Mouse (Mus musculus) gastrocnemius, adult 2 months (tissue): ENCODE measurements at regions not wholly inside any gene's neighbourhood (a gene's known extent, or its start where the extent isn't known, plus 50 kb on each side); places are given as distances from the start of the nearest gene placed in this dataset.
"Not testable (repeated sequence)": the region's sequence is repeated elsewhere in the genome, so short reads cannot be mapped to it uniquely, and the experiment has no call there.

Source experiments
- DNase-seq: peaks from one replicate; pipeline ENCODE4 v3.0.0; 2022
- H3K27ac ChIP-seq: fragments of 200-600 bp; 2 replicates; pipeline ENCODE4 v1.8.1; 2022; ENCODE audit warnings: mild to moderate bottlenecking
- H3K4me3 ChIP-seq: fragments of 200-600 bp; 2 replicates; pipeline ENCODE4 v1.8.1; 2022; ENCODE audit warnings: mild to moderate bottlenecking, moderate library complexity
- CTCF ChIP-seq: fragments of 200-600 bp; IDR thresholded peaks from 2 replicates; pipeline ENCODE4 v1.8.1; 2022; ENCODE audit warnings: antibody characterized with exemption, mild to moderate bottlenecking, moderate library complexity
- intact Hi-C: fragments of 180-260 bp; cut with DNase I; formaldehyde crosslinking; loops from one replicate; pipeline ENCODE4 v1.15.1; 2025

DNA sequence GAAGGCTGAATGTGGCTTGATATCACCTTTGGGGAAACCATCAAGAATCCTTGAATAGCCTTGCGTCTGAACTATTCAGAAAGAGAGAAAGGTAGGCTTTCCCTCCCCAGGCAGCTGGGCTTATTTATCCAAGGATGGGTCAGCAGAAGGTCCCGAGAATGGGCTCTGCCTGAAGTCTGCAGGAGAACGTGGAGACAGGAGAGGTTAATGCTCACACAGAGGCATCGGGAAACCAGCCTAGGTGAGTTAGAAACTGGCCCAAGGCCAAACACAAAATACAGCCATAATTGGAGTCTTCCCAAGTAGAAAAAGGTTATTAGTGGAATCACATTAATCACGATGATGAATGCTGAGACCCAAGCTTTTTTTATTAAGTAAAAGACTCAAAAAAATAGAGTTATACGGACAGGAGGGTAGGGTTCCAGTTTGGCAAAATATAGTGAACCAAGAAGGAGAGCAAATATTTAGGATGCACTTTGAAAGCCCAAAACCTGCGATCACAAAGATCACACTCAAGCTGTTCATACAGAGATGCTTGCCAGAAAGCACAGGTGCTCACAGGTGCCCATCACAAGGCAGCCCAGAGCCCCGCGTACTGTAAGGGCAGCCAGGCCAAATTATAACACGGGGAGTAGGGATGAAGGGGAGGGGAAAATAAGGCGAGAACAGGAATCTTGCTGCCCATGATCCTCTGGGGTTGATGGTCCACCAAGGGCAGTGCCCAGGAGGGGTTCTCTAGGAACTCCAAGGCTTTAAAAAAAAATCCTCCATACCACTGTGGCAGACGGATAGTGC, 189.3 kb downstream of the Utp18 start:
- intact Hi-C loops = no loop called here
- TF ChIP-seq CTCF = no peak
- Histone ChIP-seq H3K27ac (no peak overlapping the region), H3K4me3 (no peak overlapping the region)
- DNase-seq = no peak

DNA sequence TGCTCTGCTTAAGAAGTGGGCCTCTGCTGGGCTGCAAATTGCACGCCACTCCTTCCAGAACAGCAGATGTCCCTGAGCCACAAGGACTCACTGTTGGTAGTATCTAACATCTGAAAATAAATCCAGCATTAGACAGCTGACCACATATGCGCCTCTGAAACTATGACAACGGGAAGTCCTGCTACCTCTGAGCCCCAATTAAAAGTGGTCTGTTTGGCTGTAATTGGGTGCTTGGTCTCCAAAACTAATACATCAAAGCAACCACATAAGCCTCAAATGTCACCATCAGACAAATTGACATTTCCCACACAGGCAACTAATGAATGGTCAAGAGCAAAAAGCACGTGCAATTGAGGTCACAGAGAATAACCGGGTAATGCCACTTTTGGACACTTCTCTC, 201.9 kb downstream of the Utp18 start:
- H3K4me3 ChIP-seq = no peak overlapping the region
- intact Hi-C loops = no loop called here
- DNase-seq = no peak
- no peak for TF ChIP-seq CTCF
- no peak overlapping the region for H3K27ac ChIP-seq

GRCm38 (mm10) chr11:93676299-93676698, 209.3 kb downstream of the Utp18 start:
- no peak overlapping the region for H3K27ac ChIP-seq

GRCm38 (mm10) chr11:93672025-93672424, 213.5 kb downstream of the Utp18 start:
- no peak overlapping the region for H3K4me3 ChIP-seq
- no peak overlapping the region for H3K27ac ChIP-seq
- intact Hi-C loops = no loop called here
- TF ChIP-seq CTCF = no peak
- no peak for DNase-seq

More at GRCm38 (mm10) chr11:93676299-93676698, 209.3 kb downstream of the Utp18 start:
- intact Hi-C loops = no loop called here
- TF ChIP-seq CTCF = no peak
- no peak overlapping the region for H3K4me3 ChIP-seq
- no peak for DNase-seq

DNA sequence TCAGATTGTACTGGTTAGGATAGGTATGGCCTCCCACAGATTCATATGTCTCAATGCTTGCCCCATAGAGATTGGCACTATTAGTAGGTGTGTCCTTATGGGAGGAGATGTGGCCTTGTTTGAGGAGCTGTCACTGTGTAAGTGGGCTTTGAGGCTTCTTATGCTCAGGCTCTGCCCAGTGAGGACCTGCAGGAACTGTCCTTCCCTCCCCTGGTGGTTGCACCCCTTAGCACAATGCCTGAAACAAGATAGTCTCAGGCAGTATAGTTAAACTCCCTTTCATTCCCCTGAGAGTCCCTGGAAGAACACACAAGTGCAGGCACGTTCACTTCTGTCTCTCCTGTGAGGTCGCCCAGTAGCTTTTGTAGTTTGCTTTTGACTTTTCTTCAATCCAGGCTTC, 223.9 kb downstream of the Utp18 start:
- intact Hi-C loops = loop anchor here (5.0 kb wide), 1 partner anchor 151 kb away; no protein-coding TSS in a partner anchor
- H3K4me3 ChIP-seq = no peak overlapping the region
- no peak for DNase-seq
- no peak overlapping the region for H3K27ac ChIP-seq
- no peak for TF ChIP-seq CTCF

GRCm38 (mm10) chr11:93660379-93660778, 225.2 kb downstream of the Utp18 start:
- DNase-seq = no peak
- no peak overlapping the region for H3K27ac ChIP-seq
- intact Hi-C loops = loop anchor here (5.0 kb wide), 1 partner anchor 152 kb away; no protein-coding TSS in a partner anchor
- no peak overlapping the region for H3K4me3 ChIP-seq
- TF ChIP-seq CTCF = no peak

GRCm38 (mm10) chr11:93658719-93659118, 226.8 kb downstream of the Utp18 start:
- DNase-seq = no peak
- Histone ChIP-seq H3K4me3 (no peak overlapping the region), H3K27ac (no peak overlapping the region)
- intact Hi-C loops = no loop called here
- TF ChIP-seq CTCF = no peak

- DNase-seq = no peak
- intact Hi-C loops = no loop called here
- Histone ChIP-seq H3K27ac (no peak overlapping the region), H3K4me3 (no peak overlapping the region)
- no peak for TF ChIP-seq CTCF
These were observed 229.8 kb downstream of the Utp18 start for GRCm38 (mm10) chr11:93655602-93656239.

DNA sequence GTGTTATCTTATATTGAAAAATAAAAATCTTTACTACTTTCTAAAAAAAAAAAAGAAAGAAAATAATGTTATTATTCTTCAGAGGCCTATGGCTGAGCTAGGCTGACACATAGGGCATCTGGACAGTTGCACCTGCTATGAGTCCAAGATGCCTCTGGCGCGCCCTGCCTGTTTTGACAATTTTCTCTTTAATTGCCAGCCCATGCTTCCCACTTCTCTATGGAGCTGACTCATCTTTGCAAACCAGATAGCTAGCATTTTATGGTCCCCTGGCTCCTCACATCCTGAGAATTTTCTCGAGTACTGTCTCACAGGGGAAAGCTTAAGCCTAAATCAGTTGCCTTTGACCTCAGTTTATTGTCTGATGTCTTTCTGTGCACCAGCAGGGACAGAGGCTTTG, 232.2 kb downstream of the Utp18 start:
- TF ChIP-seq CTCF = no peak
- no peak for DNase-seq
- intact Hi-C loops = no loop called here
- H3K4me3 ChIP-seq = no peak overlapping the region
- H3K27ac ChIP-seq = no peak overlapping the region

- H3K4me3 ChIP-seq, H3K27ac ChIP-seq, DNase-seq, intact Hi-C loops: not testable (repeated sequence)
These were observed 233.6 kb downstream of the Utp18 start for GRCm38 (mm10) chr11:93651966-93652365.
